ENCODE assay signal across 39 mouse cellular contexts in the genomic region with DNA sequence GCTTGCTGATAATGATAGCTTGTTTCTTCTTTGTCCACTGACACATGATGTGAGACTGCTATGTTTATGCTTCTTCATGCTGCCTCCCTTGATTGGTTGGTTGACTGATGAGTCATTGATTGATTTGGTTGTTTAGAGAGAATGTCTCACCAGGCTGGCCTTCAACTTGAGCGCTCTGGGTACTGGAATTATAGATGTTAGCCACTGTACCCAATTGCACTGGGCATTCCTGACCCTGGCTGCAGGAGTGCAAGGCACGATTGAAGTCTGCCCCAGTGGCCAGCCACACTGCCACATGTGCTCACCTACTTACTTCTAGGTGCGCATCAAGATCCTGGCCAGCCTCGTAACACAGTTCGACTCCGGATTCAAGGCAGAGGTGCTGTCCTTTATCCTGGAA. TPM values are rescaled to one million over a fixed set of nuclear protein-coding genes. Genes with fewer than 3 reads are reported as not detected.
"Had no signal": no experiment of that assay in that cellular context is flagged by ENCODE, and none has a peak within 500 bp of the region (broad histone marks: within the 10 kb centered on the region; RNA-seq: fewer than 3 reads in every experiment).

No protein-coding gene starts in this region.

- H3K4me2 ChIP-seq: heart, embryonic 12.5 days; hindbrain, embryonic 12.5 days; hindbrain, embryonic 14.5 days; intestine, embryonic 15.5 days; limb, embryonic 12.5 days; liver, embryonic 11.5 days had no signal

- DNase-seq: gastrocnemius, adult 2 months; gastrocnemius, postnatal 10 days; gastrocnemius, postnatal 25 days; heart, adult 18-20 months; heart, postnatal 10 days; heart, postnatal 4 days; kidney, adult 18-20 months; kidney, adult 8-10 months; kidney, postnatal 10 days; kidney, postnatal 25 days; kidney, postnatal 4 days; liver had no signal

- H3K27me3 ChIP-seq: heart, embryonic 12.5 days; hindbrain, embryonic 12.5 days; intestine, embryonic 15.5 days; limb, embryonic 12.5 days had no signal

- H3K4me3 ChIP-seq: gastrocnemius, adult 2 months; heart, embryonic 10.5 days; heart, embryonic 12.5 days; hindbrain, embryonic 10.5 days; hindbrain, embryonic 12.5 days; intestine, embryonic 15.5 days; layer of hippocampus, adult 2 months; left cerebral cortex, adult 2 months; limb, embryonic 10.5 days; limb, embryonic 12.5 days had no signal

- H3K9ac ChIP-seq: heart, embryonic 12.5 days; hindbrain, embryonic 12.5 days; hindbrain, embryonic 14.5 days; intestine, embryonic 15.5 days; limb, embryonic 12.5 days; liver, embryonic 14.5 days had no signal

- H3K27ac ChIP-seq: gastrocnemius, adult 2 months; heart, embryonic 10.5 days; hindbrain, embryonic 10.5 days; hindbrain, embryonic 12.5 days; hindbrain, embryonic 14.5 days; intestine, embryonic 15.5 days; layer of hippocampus, adult 2 months; left cerebral cortex, adult 2 months; limb, embryonic 10.5 days; limb, embryonic 12.5 days; liver, embryonic 14.5 days had no signal

- ATAC-seq: hindbrain, embryonic 16.5 days; inflammation-experienced regulatory T-cells, adult 6 months; intestine, embryonic 15.5 days; intestine, postnatal 0 days had no signal

- H3K4me1 ChIP-seq: heart, embryonic 10.5 days; heart, embryonic 12.5 days; hindbrain, embryonic 10.5 days; hindbrain, embryonic 12.5 days; intestine, embryonic 15.5 days; limb, embryonic 10.5 days; limb, embryonic 12.5 days had no signal

- H3K9me3 ChIP-seq: heart, embryonic 10.5 days; heart, embryonic 12.5 days; hindbrain, embryonic 10.5 days; hindbrain, embryonic 12.5 days; intestine, embryonic 15.5 days; limb, embryonic 10.5 days; limb, embryonic 12.5 days had no signal

RNA-seq across cellular contexts. Expression of a gene that starts 9.9 kb away (rescaled TPM):
- total RNA-seq: gastrocnemius, adult 2 months; gastrocnemius, postnatal 10 days; gastrocnemius, postnatal 25 days; gastrocnemius, postnatal 4 days; granulocyte monocyte progenitor cell, adult 5-6 weeks; heart, adult 18-20 months; heart, adult 8-10 months; heart, postnatal 10 days; heart, postnatal 25 days; heart, postnatal 4 days had no signal
- polyA plus RNA-seq: heart, embryonic 10.5 days; heart, embryonic 12.5 days; heart, embryonic 14.5 days; heart, embryonic 16.5 days; hindbrain, embryonic 10.5 days; hindbrain, embryonic 12.5 days; inflammation-experienced regulatory T-cells, adult 6 months; intestine, embryonic 15.5 days; intestine, postnatal 0 days; kidney, embryonic 14.5 days; kidney, embryonic 16.5 days; limb, embryonic 10.5 days; limb, embryonic 12.5 days; liver, embryonic 11.5 days; liver, embryonic 14.5 days had no signal

RNA-seq across cellular contexts. Expression of a gene that starts 21.3 kb away (rescaled TPM):
- total RNA-seq: gastrocnemius, adult 2 months; gastrocnemius, postnatal 25 days; granulocyte monocyte progenitor cell, adult 5-6 weeks; heart, adult 18-20 months; heart, adult 8-10 months; heart, postnatal 10 days; heart, postnatal 25 days; heart, postnatal 4 days; layer of hippocampus, adult 2 months; layer of hippocampus, postnatal 10 days; layer of hippocampus, postnatal 25 days; left cerebral cortex, adult 2 months; left cerebral cortex, postnatal 14 days; left cerebral cortex, postnatal 36 days had no signal
- polyA plus RNA-seq: heart, embryonic 14.5 days; hindbrain, embryonic 10.5 days; hindbrain, embryonic 14.5 days; hindbrain, embryonic 16.5 days; inflammation-experienced regulatory T-cells, adult 6 months; kidney, embryonic 14.5 days; limb, embryonic 10.5 days had no signal

RNA-seq across cellular contexts. Expression of a gene that starts 39.0 kb away (rescaled TPM):
- polyA plus RNA-seq: inflammation-experienced regulatory T-cells, adult 6 months had no signal
